Mouse (Mus musculus) erythroblast, embryonic 14.5 days (primary cell): ENCODE results near the gene Shmt2.

Experiments
- GATA1 ChIP-seq: IDR thresholded peaks from 2 replicates; pipeline ENCODE4 v1.6.1; 2012; ENCODE audit warnings: low read length, inconsistent platforms, mixed read lengths
- TAL1 ChIP-seq: IDR thresholded peaks from 3 replicates; pipeline ENCODE4 v1.6.1; 2012; ENCODE audit warnings: low read length, inconsistent platforms, mixed read lengths

GRCm38 (mm10) chr10:127499516-127499915, 22.7 kb downstream of the Shmt2 start:
- TF ChIP-seq GATA1 (no peak), TAL1 (no peak)
